Mouse (Mus musculus): ENCODE measurements at regions not wholly inside any gene's neighbourhood (a gene's known extent, or its start where the extent isn't known, plus 50 kb on each side); places are given as distances from the start of the nearest gene placed in this dataset.
A peak's percentile ranks its signal among the peaks of the same experiment; 100 is the strongest.

- no peak for DNase-seq (ENCODE audit: low read depth in 1 of 2, low spot score in 2 of 2)
- TF ChIP-seq CTCF (IDR thresholded peaks at IDR 0.05; ENCODE audit: extremely low read depth, insufficient read depth, insufficient read length, insufficient replicate concordance) (no peak), POLR2A (IDR thresholded peaks at IDR 0.05; ENCODE audit: low read depth, low read length) (no peak)
- no peaks in the 10 kb centered on the region for H3K36me3 ChIP-seq (ENCODE audit: control insufficient read depth, insufficient read depth, low read length)
- WGBS = 91% methylated on average over 4 of the region's 4 CpGs
- no peaks in the 10 kb centered on the region for H3K4me1 ChIP-seq (ENCODE audit: control insufficient read depth, insufficient read depth, insufficient read length)
- no peaks in the 10 kb centered on the region for H3K27me3 ChIP-seq (ENCODE audit: control insufficient read depth, insufficient read depth, low read length)
- no peak overlapping the region for H3K27ac ChIP-seq (ENCODE audit: insufficient read depth, low read length)
- no peak overlapping the region for H3K4me3 ChIP-seq (ENCODE audit: extremely low read depth, insufficient read depth, insufficient read length)
Observed at GRCm38 (mm10) chr12:52636920-52637319, 62.3 kb upstream of the Akap6 start.

DNA sequence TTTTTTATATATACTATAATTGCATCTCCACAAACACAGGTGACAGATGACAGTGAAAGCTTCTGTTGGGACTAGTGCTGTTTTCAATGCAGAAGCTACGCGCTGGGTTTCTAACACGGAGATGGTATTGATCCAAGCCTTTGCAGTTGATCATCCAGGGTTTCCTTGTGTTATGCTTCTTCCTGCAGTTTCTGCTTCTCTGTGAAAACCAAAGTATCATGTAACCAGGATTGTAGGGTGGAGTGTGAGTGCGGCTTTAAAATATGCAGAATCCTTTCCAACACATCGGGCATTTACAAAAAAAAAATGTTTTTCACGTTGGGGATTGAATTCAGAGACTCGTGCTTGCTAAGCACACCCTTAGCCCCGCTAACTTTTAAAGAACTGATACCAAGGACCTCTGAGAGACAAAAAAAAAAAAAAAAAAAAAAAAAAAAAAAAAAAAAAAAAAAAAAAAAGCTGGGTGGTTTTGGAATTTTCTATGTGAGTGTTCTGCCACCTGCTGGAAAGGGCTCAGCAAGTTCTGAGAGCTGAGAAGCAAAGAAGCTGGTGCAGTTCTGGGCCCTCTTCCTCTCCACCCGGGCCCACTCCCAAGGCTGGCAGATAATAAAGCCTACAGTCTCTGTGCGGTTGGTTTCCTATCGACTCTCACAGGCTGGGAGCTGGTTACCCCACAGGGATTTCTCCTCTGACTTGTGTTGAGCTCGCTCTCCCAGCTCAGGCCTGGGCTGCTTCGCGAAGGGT lies 61.5 kb upstream of the Akap6 start:
- peak; percentile 14 to 19 for DNase-seq (ENCODE audit: low read depth in 1 of 2, low spot score in 2 of 2)

GRCm38 (mm10) chr12:52638461-52638860 lies 60.7 kb upstream of the Akap6 start:
- DNase-seq (ENCODE audit: low read depth in 1 of 2, low spot score in 2 of 2) = no peak
- no peak overlapping the region for H3K27ac ChIP-seq (ENCODE audit: insufficient read depth, low read length)
- no peaks in the 10 kb centered on the region for H3K27me3 ChIP-seq (ENCODE audit: control insufficient read depth, insufficient read depth, low read length)
- WGBS = 61% methylated on average over 11 of the region's 11 CpGs
- no peak overlapping the region for H3K4me3 ChIP-seq (ENCODE audit: extremely low read depth, insufficient read depth, insufficient read length)
- H3K36me3 ChIP-seq (ENCODE audit: control insufficient read depth, insufficient read depth, low read length) = no peaks in the 10 kb centered on the region
- TF ChIP-seq CTCF (IDR thresholded peaks at IDR 0.05; ENCODE audit: extremely low read depth, insufficient read depth, insufficient read length, insufficient replicate concordance) (no peak), POLR2A (IDR thresholded peaks at IDR 0.05; ENCODE audit: low read depth, low read length) (no peak)
- H3K4me1 ChIP-seq (ENCODE audit: control insufficient read depth, insufficient read depth, insufficient read length) = no peaks in the 10 kb centered on the region

More for the DNA sequence above, 61.5 kb upstream of the Akap6 start:
- H3K4me3 ChIP-seq (ENCODE audit: extremely low read depth, insufficient read depth, insufficient read length) = no peak overlapping the region
- no peaks in the 10 kb centered on the region for H3K36me3 ChIP-seq (ENCODE audit: control insufficient read depth, insufficient read depth, low read length)
- 55% methylated on average over 14 of the region's 14 CpGs for WGBS
- no peaks in the 10 kb centered on the region for H3K27me3 ChIP-seq (ENCODE audit: control insufficient read depth, insufficient read depth, low read length)
- no peaks in the 10 kb centered on the region for H3K4me1 ChIP-seq (ENCODE audit: control insufficient read depth, insufficient read depth, insufficient read length)
- TF ChIP-seq CTCF (IDR thresholded peaks at IDR 0.05; ENCODE audit: extremely low read depth, insufficient read depth, insufficient read length, insufficient replicate concordance) = no peak
- TF ChIP-seq POLR2A (IDR thresholded peaks at IDR 0.05; ENCODE audit: low read depth, low read length) = no peak
- H3K27ac ChIP-seq (ENCODE audit: insufficient read depth, low read length) = no peak overlapping the region

DNA sequence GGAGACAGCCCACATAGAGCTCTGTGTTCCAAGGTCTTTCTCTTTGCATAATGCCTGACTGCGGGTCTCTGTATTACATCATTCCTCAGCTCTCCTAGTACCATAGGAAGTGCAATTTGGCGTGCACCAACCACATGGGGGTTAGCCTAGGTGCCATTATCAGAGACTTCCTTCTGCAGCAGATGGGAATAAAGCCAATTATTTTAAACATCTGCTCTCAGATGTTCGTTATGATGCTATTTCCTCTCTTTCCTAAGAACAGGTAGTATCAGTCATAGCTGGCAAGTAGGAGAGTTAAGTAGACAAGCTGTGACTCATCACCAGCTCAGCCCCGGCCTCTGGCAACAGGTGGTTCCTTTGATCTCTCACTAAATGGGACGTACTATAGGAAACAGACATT lies 55.1 kb upstream of the Akap6 start:
- H3K4me3 ChIP-seq (ENCODE audit: extremely low read depth, insufficient read depth, insufficient read length) = no peak overlapping the region
- 8% methylated on average over 5 of the region's 5 CpGs for WGBS
- H3K36me3 ChIP-seq (ENCODE audit: control insufficient read depth, insufficient read depth, low read length) = no peaks in the 10 kb centered on the region
- DNase-seq (ENCODE audit: low read depth in 1 of 2, low spot score in 2 of 2) = no peak
- TF ChIP-seq CTCF (IDR thresholded peaks at IDR 0.05; ENCODE audit: extremely low read depth, insufficient read depth, insufficient read length, insufficient replicate concordance) (no peak), POLR2A (IDR thresholded peaks at IDR 0.05; ENCODE audit: low read depth, low read length) (no peak)
- H3K27ac ChIP-seq (ENCODE audit: insufficient read depth, low read length) = no peak overlapping the region
- H3K27me3 ChIP-seq (ENCODE audit: control insufficient read depth, insufficient read depth, low read length) = no peaks in the 10 kb centered on the region
- H3K4me1 ChIP-seq (ENCODE audit: control insufficient read depth, insufficient read depth, insufficient read length) = no peaks in the 10 kb centered on the region
